Mouse (Mus musculus): ENCODE results near the gene Fosl2. TPM values are rescaled to one million over a fixed set of nuclear protein-coding genes. Genes with fewer than 3 reads are reported as not detected.

Fosl2 gene
- polyA plus RNA-seq, 1 experiment from 2014 or later: 1.9 TPM

GRCm38 (mm10) chr5:32152725-32153417, 17.3 kb downstream of the Fosl2 start:
- WGBS: 71% methylated on average over 28 of the region's 28 CpGs
- no peak overlapping the region for H3K27ac ChIP-seq (ENCODE audit: low read depth, low read length)
- no peak for ATAC-seq (replicated peaks; ENCODE audit: low FRiP score)
- H3K9ac ChIP-seq (ENCODE audit: low read depth, low read length): no peak overlapping the region
- H3K9me3 ChIP-seq (ENCODE audit: control insufficient read depth, low read length): no peaks in the 10 kb centered on the region
- H3K4me3 ChIP-seq (ENCODE audit: low read depth, low read length): no peak overlapping the region
- H3K4me2 ChIP-seq: no peak overlapping the region
- no peak for DNase-seq (ENCODE audit: low spot score)
- no peaks in the 10 kb centered on the region; the same call in 1 of the 2 replicates for H3K4me1 ChIP-seq (replicated peaks; ENCODE audit: control insufficient read depth, insufficient read depth, low read length)
- H3K27me3 ChIP-seq (replicated peaks; ENCODE audit: control insufficient read depth, insufficient read depth, low read length): no peaks in the 10 kb centered on the region
- peaks cover 4% of the 10 kb centered on the region; the same call in 1 of the 2 replicates for H3K36me3 ChIP-seq (ENCODE audit: control insufficient read depth, insufficient read depth, low read length)

DNA sequence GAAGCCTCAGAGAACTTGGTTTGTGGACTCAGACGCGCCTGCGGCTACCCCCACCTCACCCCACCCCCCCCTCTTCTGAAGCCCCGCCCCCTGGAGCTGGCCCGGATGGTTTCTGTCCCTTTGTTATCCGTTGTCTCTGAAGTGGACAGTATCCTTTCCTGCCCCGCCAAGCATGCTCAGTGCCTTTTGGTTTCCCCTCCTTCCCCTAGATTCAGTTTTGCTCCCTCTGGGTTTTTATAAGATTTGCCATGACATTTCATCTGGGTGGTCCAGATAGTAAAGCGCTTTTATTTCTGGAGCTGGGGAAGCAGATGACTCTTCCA, 17.8 kb downstream of the Fosl2 start:
- Histone ChIP-seq H3K4me2 (no peak overlapping the region), H3K9me3 (ENCODE audit: control insufficient read depth, low read length) (no peaks in the 10 kb centered on the region), H3K27ac (ENCODE audit: low read depth, low read length) (no peak overlapping the region), H3K36me3 (ENCODE audit: control insufficient read depth, insufficient read depth, low read length) (peaks cover 4% of the 10 kb centered on the region; the same call in 1 of the 2 replicates), H3K4me3 (ENCODE audit: low read depth, low read length) (no peak overlapping the region), H3K4me1 (replicated peaks; ENCODE audit: control insufficient read depth, insufficient read depth, low read length) (no peaks in the 10 kb centered on the region; the same call in 1 of the 2 replicates), H3K27me3 (replicated peaks; ENCODE audit: control insufficient read depth, insufficient read depth, low read length) (no peaks in the 10 kb centered on the region), H3K9ac (ENCODE audit: low read depth, low read length) (no peak overlapping the region)
- DNase-seq (ENCODE audit: low spot score) (no peak), ATAC-seq (replicated peaks; ENCODE audit: low FRiP score) (no peak)
- whole genome bisulfite sequencing: 53% methylated on average over 8 of the region's 8 CpGs

DNA sequence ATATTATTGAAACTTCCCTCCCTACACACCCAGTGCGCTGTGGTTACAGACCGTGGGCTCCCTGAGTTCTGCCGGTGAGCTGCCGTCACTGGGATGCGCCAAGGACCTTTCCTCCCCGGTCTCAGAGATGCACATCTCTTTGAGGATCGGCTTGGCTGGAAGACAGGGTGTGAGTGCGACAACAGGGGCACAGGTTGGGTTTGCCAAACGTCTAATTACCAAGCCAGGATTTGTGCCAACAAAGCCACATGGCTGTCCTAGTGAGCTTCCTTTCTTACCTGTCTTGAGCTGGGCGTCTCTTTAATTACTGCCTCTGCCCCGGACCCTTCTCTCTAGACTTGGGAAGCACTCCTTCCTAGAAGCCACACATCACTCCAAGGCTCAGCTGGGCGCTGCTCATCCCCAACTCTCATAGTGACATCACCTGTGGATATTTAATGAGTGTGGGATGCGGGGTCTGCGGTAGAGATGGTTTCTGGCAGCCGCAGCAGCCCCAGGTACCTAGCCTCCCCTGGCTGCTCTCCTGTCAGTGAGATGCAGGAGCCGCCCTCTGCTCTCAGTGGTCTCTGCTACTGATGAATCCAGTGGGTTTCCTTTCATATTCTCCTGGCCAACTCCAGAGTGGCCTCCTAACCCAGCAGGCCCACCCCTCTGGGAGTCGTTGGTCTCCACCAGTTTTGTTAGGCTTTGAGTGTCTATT, 18.3 kb downstream of the Fosl2 start:
- WGBS: 81% methylated on average over 17 of the region's 17 CpGs
- Histone ChIP-seq H3K4me1 (replicated peaks; ENCODE audit: control insufficient read depth, insufficient read depth, low read length) (no peaks in the 10 kb centered on the region; the same call in 1 of the 2 replicates), H3K9me3 (ENCODE audit: control insufficient read depth, low read length) (no peaks in the 10 kb centered on the region), H3K27me3 (replicated peaks; ENCODE audit: control insufficient read depth, insufficient read depth, low read length) (no peaks in the 10 kb centered on the region), H3K27ac (ENCODE audit: low read depth, low read length) (no peak overlapping the region), H3K4me3 (ENCODE audit: low read depth, low read length) (no peak overlapping the region), H3K36me3 (ENCODE audit: control insufficient read depth, insufficient read depth, low read length) (peaks cover 4% of the 10 kb centered on the region; the same call in 1 of the 2 replicates), H3K4me2 (no peak overlapping the region), H3K9ac (ENCODE audit: low read depth, low read length) (no peak overlapping the region)
- DNase-seq (ENCODE audit: low spot score): no peak
- ATAC-seq (replicated peaks; ENCODE audit: low FRiP score): no peak

- Histone ChIP-seq H3K9me3 (ENCODE audit: control insufficient read depth, low read length) (no peaks in the 10 kb centered on the region), H3K4me2 (no peak overlapping the region), H3K4me1 (replicated peaks; ENCODE audit: control insufficient read depth, insufficient read depth, low read length) (no peaks in the 10 kb centered on the region; the same call in 1 of the 2 replicates), H3K27ac (ENCODE audit: low read depth, low read length) (no peak overlapping the region), H3K9ac (ENCODE audit: low read depth, low read length) (no peak overlapping the region), H3K36me3 (ENCODE audit: control insufficient read depth, insufficient read depth, low read length) (peaks cover 4% of the 10 kb centered on the region; the same call in 1 of the 2 replicates), H3K27me3 (replicated peaks; ENCODE audit: control insufficient read depth, insufficient read depth, low read length) (no peaks in the 10 kb centered on the region), H3K4me3 (ENCODE audit: low read depth, low read length) (no peak overlapping the region)
- DNase-seq (ENCODE audit: low spot score) (no peak), ATAC-seq (replicated peaks; ENCODE audit: low FRiP score) (no peak)
- 82% methylated on average over 9 of the region's 9 CpGs for WGBS
Measured at GRCm38 (mm10) chr5:32154931-32155688, 19.5 kb downstream of the Fosl2 start.

- no peak overlapping the region for H3K4me2 ChIP-seq
- no peak overlapping the region for H3K27ac ChIP-seq (ENCODE audit: low read depth, low read length)
- DNase-seq (ENCODE audit: low spot score): no peak
- no peaks in the 10 kb centered on the region for H3K27me3 ChIP-seq (replicated peaks; ENCODE audit: control insufficient read depth, insufficient read depth, low read length)
- no peaks in the 10 kb centered on the region for H3K4me1 ChIP-seq (replicated peaks; ENCODE audit: control insufficient read depth, insufficient read depth, low read length)
- H3K9ac ChIP-seq (ENCODE audit: low read depth, low read length): no peak overlapping the region
- H3K4me3 ChIP-seq (ENCODE audit: low read depth, low read length): no peak overlapping the region
- H3K36me3 ChIP-seq (ENCODE audit: control insufficient read depth, insufficient read depth, low read length): peaks cover 4% of the 10 kb centered on the region; the same call in 1 of the 2 replicates
- H3K9me3 ChIP-seq (ENCODE audit: control insufficient read depth, low read length): no peaks in the 10 kb centered on the region
- 84% methylated on average over 3 of the region's 3 CpGs for WGBS
- no peak for ATAC-seq (replicated peaks; ENCODE audit: low FRiP score)
Measured at GRCm38 (mm10) chr5:32155927-32156326, 20.3 kb downstream of the Fosl2 start.

DNA sequence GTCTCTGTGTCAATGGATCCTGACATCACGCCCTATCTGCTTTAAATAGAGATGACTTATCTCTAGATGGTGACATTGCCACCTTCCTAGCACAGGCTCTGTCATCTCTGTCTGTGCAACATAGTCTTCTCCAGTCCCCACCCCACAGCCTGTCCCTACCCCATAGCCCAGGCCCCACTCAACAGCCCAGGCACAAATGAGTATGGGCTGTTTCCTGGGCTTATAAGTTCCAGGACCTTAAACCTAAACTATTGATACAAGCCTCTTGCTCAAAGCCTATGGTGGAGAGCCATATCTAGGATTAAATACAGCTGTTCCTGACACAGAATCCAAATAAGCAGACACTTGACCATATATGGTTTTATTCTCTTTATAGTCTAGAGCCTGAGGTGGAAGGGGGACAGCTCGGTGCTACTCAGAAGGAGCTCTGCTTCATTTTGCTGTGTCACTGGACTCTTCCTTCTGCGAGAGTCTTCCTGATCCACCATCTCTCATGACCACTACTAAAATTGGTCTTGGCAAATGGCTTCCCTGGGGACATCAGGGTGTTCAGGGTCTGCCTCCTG, 28.0 kb downstream of the Fosl2 start:
- no peak for ATAC-seq (replicated peaks; ENCODE audit: low FRiP score)
- 63% methylated on average over 3 of the region's 3 CpGs for WGBS

DNA sequence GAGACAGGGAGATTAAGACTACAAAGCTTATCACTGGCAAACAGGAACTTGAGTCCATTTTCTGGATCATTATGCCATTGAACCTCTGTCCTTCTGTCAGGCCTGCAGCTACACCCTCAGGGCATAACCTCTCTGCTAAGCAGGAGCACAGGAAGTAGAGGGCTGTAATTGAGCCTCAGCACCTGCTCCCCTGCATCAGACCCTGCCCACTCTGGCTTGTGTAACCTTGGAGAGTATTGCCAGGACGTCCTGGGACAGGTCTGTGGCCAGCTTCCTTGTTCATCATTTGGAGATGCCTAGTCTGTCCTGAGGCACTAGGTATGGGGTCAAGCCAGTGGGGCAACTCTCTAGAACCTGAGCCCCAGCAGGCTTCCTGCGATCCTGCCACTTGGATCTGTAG, 36.6 kb downstream of the Fosl2 start:
- ATAC-seq (replicated peaks; ENCODE audit: low FRiP score): no peak

More for the DNA sequence above, 28.0 kb downstream of the Fosl2 start:
- Histone ChIP-seq H3K27me3 (replicated peaks; ENCODE audit: control insufficient read depth, insufficient read depth, low read length) (no peaks in the 10 kb centered on the region), H3K4me2 (no peak overlapping the region), H3K36me3 (ENCODE audit: control insufficient read depth, insufficient read depth, low read length) (no peaks in the 10 kb centered on the region), H3K9me3 (ENCODE audit: control insufficient read depth, low read length) (no peaks in the 10 kb centered on the region), H3K4me3 (ENCODE audit: low read depth, low read length) (no peak overlapping the region), H3K27ac (ENCODE audit: low read depth, low read length) (no peak overlapping the region), H3K4me1 (replicated peaks; ENCODE audit: control insufficient read depth, insufficient read depth, low read length) (no peaks in the 10 kb centered on the region), H3K9ac (ENCODE audit: low read depth, low read length) (no peak overlapping the region)
- DNase-seq (ENCODE audit: low spot score): no peak

DNA sequence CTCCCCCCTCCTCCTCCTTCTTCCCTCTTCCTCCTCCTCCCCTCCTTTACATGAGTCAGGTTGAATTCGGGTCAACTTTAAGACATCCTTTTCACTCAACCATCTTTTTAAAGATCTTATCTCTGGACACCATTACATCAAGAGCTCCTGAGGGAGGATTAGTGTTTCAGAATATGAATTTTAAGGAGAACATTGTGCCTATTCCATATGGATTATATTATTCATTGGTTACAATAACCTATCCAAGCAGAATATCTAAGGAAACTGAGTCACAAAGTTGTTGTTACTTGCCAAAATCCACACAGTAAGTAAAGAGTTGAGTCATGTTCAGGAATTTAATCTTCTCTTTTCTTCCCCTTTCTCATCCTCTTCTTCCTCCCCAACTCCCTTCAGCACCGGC, 41.2 kb downstream of the Fosl2 start:
- DNase-seq (ENCODE audit: low spot score): no peak
- no peaks in the 10 kb centered on the region for H3K9me3 ChIP-seq (ENCODE audit: control insufficient read depth, low read length)
- H3K27me3 ChIP-seq (replicated peaks; ENCODE audit: control insufficient read depth, insufficient read depth, low read length): no peaks in the 10 kb centered on the region
- H3K4me3 ChIP-seq (ENCODE audit: low read depth, low read length): no peak overlapping the region
- no peaks in the 10 kb centered on the region for H3K36me3 ChIP-seq (ENCODE audit: control insufficient read depth, insufficient read depth, low read length)
- H3K4me2 ChIP-seq: no peak overlapping the region
- no peak overlapping the region for H3K27ac ChIP-seq (ENCODE audit: low read depth, low read length)
- H3K9ac ChIP-seq (ENCODE audit: low read depth, low read length): no peak overlapping the region
- no peaks in the 10 kb centered on the region for H3K4me1 ChIP-seq (replicated peaks; ENCODE audit: control insufficient read depth, insufficient read depth, low read length)
- WGBS: 53% methylated on average over 2 of the region's 2 CpGs
- no peak for ATAC-seq (replicated peaks; ENCODE audit: low FRiP score)

More for the DNA sequence above, 36.6 kb downstream of the Fosl2 start:
- Histone ChIP-seq H3K4me3 (ENCODE audit: low read depth, low read length) (no peak overlapping the region), H3K27me3 (replicated peaks; ENCODE audit: control insufficient read depth, insufficient read depth, low read length) (no peaks in the 10 kb centered on the region), H3K4me1 (replicated peaks; ENCODE audit: control insufficient read depth, insufficient read depth, low read length) (no peaks in the 10 kb centered on the region), H3K9ac (ENCODE audit: low read depth, low read length) (no peak overlapping the region), H3K9me3 (ENCODE audit: control insufficient read depth, low read length) (no peaks in the 10 kb centered on the region), H3K27ac (ENCODE audit: low read depth, low read length) (no peak overlapping the region), H3K36me3 (ENCODE audit: control insufficient read depth, insufficient read depth, low read length) (no peaks in the 10 kb centered on the region), H3K4me2 (no peak overlapping the region)
- DNase-seq (ENCODE audit: low spot score): no peak
- 76% methylated on average over 2 of the region's 2 CpGs for WGBS
